Mouse (Mus musculus) forebrain, postnatal 0 days (tissue): ENCODE data around the gene Tas1r3. TPM values are rescaled to one million over a fixed set of nuclear protein-coding genes. Genes with fewer than 3 reads are reported as not detected.

ENCODE experiments used
- ATAC-seq: fragments of 200-750 bp; cut with Nextera tagmentation; 2 replicates; pipeline ENCODE4 v1.8.0; 2017; ENCODE audit warnings: mild to moderate bottlenecking, moderate library complexity
- DNase-seq: peaks from one replicate; pipeline ENCODE4 v3.0.0-alpha.2; 2015
- H3K27ac ChIP-seq: fragments of 300-500 bp; sonication (generic); 2 replicates; pipeline ENCODE4 v1.5.1; 2014; ENCODE audit warnings: low read depth, mild to moderate bottlenecking, antibody characterized with exemption, low read length, moderate library complexity, mixed read lengths
- H3K27me3 ChIP-seq: fragments of 300-500 bp; sonication (generic); 2 replicates; pipeline ENCODE4 v1.6.1; 2014; ENCODE audit warnings: mild to moderate bottlenecking, low read length, mixed read lengths; ENCODE audit not compliant: insufficient read depth
- H3K36me3 ChIP-seq: fragments of 300-500 bp; sonication (generic); 2 replicates; pipeline ENCODE4 v1.6.1; 2014; ENCODE audit warnings: mild to moderate bottlenecking, moderate library complexity; ENCODE audit not compliant: insufficient read depth
- H3K4me1 ChIP-seq: fragments of 300-500 bp; sonication (generic); 2 replicates; pipeline ENCODE4 v1.6.1; 2014; ENCODE audit warnings: antibody characterized with exemption; ENCODE audit not compliant: insufficient read depth
- H3K4me2 ChIP-seq: fragments of 300-500 bp; sonication (generic); 2 replicates; pipeline ENCODE4 v1.6.1; 2014; ENCODE audit warnings: low read depth, mild to moderate bottlenecking, moderate library complexity
- H3K4me3 ChIP-seq: fragments of 300-500 bp; sonication (generic); 2 replicates; pipeline ENCODE4 v1.5.1; 2014; ENCODE audit warnings: low read depth, low read length, mixed read lengths
- H3K9ac ChIP-seq: fragments of 300-500 bp; sonication (generic); 2 replicates; pipeline ENCODE4 v1.6.1; 2014; ENCODE audit warnings: mild to moderate bottlenecking
- H3K9me3 ChIP-seq: fragments of 300-500 bp; sonication (generic); 2 replicates; pipeline ENCODE4 v1.6.1; 2016; ENCODE audit warnings: low read length
- CTCF ChIP-seq: sonication (generic); IDR thresholded peaks from 2 replicates; pipeline ENCODE4 v1.5.1; 2016; ENCODE audit warnings: antibody characterized with exemption, control low read depth, low read depth
- whole genome bisulfite sequencing: fragments of 180-500 bp; shearing (Covaris S2); extraction: QIAGEN DNeasy Blood & Tissue Kit; methylation state at CpG from one replicate; pipeline ENCODE4 v1.1.7; 2014; 5-methylcytosine and 5-hydroxymethylcytosine counted together
- polyA plus RNA-seq: library from polyadenylated mRNA; unstranded; fragments of >200 nt; fragmentation: Nextera tagmentation; extraction: Ambion mirVana; gene quantifications from 2 replicates; pipeline ENCODE4 v1.2.1, GENCODE M21; 2015
- total RNA-seq: library from RNA; depleted of rRNA; stranded (reverse); fragments of >200 nt; gene quantifications from 2 replicates; pipeline ENCODE4 v1.2.3, GENCODE M21; 2014

Gene Tas1r3
- total and polyA plus RNA-seq, 2 experiments from 2014 or later = 0.22 to 0.67 TPM

GRCm38 (mm10) chr4:155889316-155889715, 26.2 kb upstream of the Tas1r3 start:
- Histone ChIP-seq H3K27ac (no peak overlapping the region), H3K9ac (no peak overlapping the region), H3K36me3 (peaks cover 51% of the 10 kb centered on the region), H3K4me3 (no peak overlapping the region), H3K4me2 (no peak overlapping the region), H3K4me1 (peaks cover 17% of the 10 kb centered on the region), H3K27me3 (no peaks in the 10 kb centered on the region), H3K9me3 (no peaks in the 10 kb centered on the region)
- no peak for TF ChIP-seq CTCF
- ATAC-seq (no peak), DNase-seq (no peak)
- 81% methylated on average over 5 of the region's 5 CpGs for WGBS

GRCm38 (mm10) chr4:155888181-155888580, 25.0 kb upstream of the Tas1r3 start:
- H3K4me2 ChIP-seq = no peak overlapping the region
- H3K9me3 ChIP-seq = no peaks in the 10 kb centered on the region
- ATAC-seq (no peak), DNase-seq (no peak)
- H3K36me3 ChIP-seq = peaks cover 57% of the 10 kb centered on the region
- no peaks in the 10 kb centered on the region for H3K27me3 ChIP-seq
- TF ChIP-seq CTCF = no peak
- no peak overlapping the region for H3K9ac ChIP-seq
- H3K4me1 ChIP-seq = peaks cover 8% of the 10 kb centered on the region; the same call in 1 of the 2 replicates
- no peak overlapping the region for H3K27ac ChIP-seq
- WGBS = 97% methylated on average over 9 of the region's 9 CpGs
- no peak overlapping the region for H3K4me3 ChIP-seq

GRCm38 (mm10) chr4:155887674-155888073, 24.5 kb upstream of the Tas1r3 start:
- WGBS = 90% methylated on average over 10 of the region's 10 CpGs

GRCm38 (mm10) chr4:155886330-155886729, 23.2 kb upstream of the Tas1r3 start:
- 98% methylated on average over 5 of the region's 5 CpGs for WGBS
- Histone ChIP-seq H3K27ac (no peak overlapping the region), H3K9me3 (no peaks in the 10 kb centered on the region), H3K27me3 (no peaks in the 10 kb centered on the region), H3K4me3 (no peak overlapping the region), H3K36me3 (peaks cover 57% of the 10 kb centered on the region), H3K9ac (no peak overlapping the region), H3K4me2 (no peak overlapping the region), H3K4me1 (peaks cover 8% of the 10 kb centered on the region; the same call in 1 of the 2 replicates)
- no peak for TF ChIP-seq CTCF
- ATAC-seq = no peak
- no peak for DNase-seq

More at GRCm38 (mm10) chr4:155887674-155888073, 24.5 kb upstream of the Tas1r3 start:
- H3K9me3 ChIP-seq = no peaks in the 10 kb centered on the region
- no peak for TF ChIP-seq CTCF
- ATAC-seq = no peak
- no peak overlapping the region for H3K9ac ChIP-seq
- no peaks in the 10 kb centered on the region for H3K27me3 ChIP-seq
- no peak for DNase-seq
- no peak overlapping the region for H3K4me3 ChIP-seq
- peaks cover 8% of the 10 kb centered on the region; the same call in 1 of the 2 replicates for H3K4me1 ChIP-seq
- H3K4me2 ChIP-seq = no peak overlapping the region
- peaks cover 57% of the 10 kb centered on the region for H3K36me3 ChIP-seq
- no peak overlapping the region for H3K27ac ChIP-seq

GRCm38 (mm10) chr4:155883587-155883986, 20.4 kb upstream of the Tas1r3 start:
- DNase-seq = no peak
- Histone ChIP-seq H3K27me3 (no peaks in the 10 kb centered on the region), H3K4me2 (no peak overlapping the region), H3K27ac (no peak overlapping the region), H3K9ac (no peak overlapping the region), H3K9me3 (no peaks in the 10 kb centered on the region), H3K4me3 (no peak overlapping the region), H3K4me1 (no peaks in the 10 kb centered on the region), H3K36me3 (peaks cover 45% of the 10 kb centered on the region)
- 84% methylated on average over 3 of the region's 3 CpGs for WGBS
- ATAC-seq = no peak
- no peak for TF ChIP-seq CTCF

GRCm38 (mm10) chr4:155871404-155871803, 8.2 kb upstream of the Tas1r3 start:
- peaks cover 10% of the 10 kb centered on the region for H3K4me1 ChIP-seq
- WGBS = 94% methylated on average over 7 of the region's 7 CpGs
- peaks cover 35% of the 10 kb centered on the region for H3K36me3 ChIP-seq
- ATAC-seq = no peak
- H3K4me3 ChIP-seq = no peak overlapping the region
- DNase-seq = no peak
- H3K9ac ChIP-seq = no peak overlapping the region
- H3K4me2 ChIP-seq = no peak overlapping the region
- no peak overlapping the region for H3K27ac ChIP-seq
- H3K27me3 ChIP-seq = no peaks in the 10 kb centered on the region
- TF ChIP-seq CTCF = no peak
- no peaks in the 10 kb centered on the region for H3K9me3 ChIP-seq

- peak within 1 kb of the TSS; percentile 75 for H3K9ac ChIP-seq
- peak; percentile 99 for ATAC-seq
These were observed 6.3 kb upstream of the Tas1r3 start, which contains the start of the genes Cptp and Ints11 for GRCm38 (mm10) chr4:155869317-155870033. Gene Cptp (minus strand): TSS chr4:155869440. Gene Ints11 (plus strand): TSS chr4:155869546.

More at GRCm38 (mm10) chr4:155869317-155870033, 6.3 kb upstream of the Tas1r3 start, which contains the start of the genes Cptp and Ints11:
- peak within 1 kb of the TSS; percentile 86 for H3K27ac ChIP-seq
- no peaks in the 10 kb centered on the region for H3K9me3 ChIP-seq
- DNase-seq = peak; percentile 97
- TF ChIP-seq CTCF = peak; percentile 52
- H3K27me3 ChIP-seq = no peaks in the 10 kb centered on the region
- under 1% methylated on average over 63 of the region's 63 CpGs for WGBS
- peak within 1 kb of the TSS; percentile 79 for H3K4me3 ChIP-seq
- H3K36me3 ChIP-seq = peaks cover 38% of the 10 kb centered on the region
- peaks cover 10% of the 10 kb centered on the region for H3K4me1 ChIP-seq
- H3K4me2 ChIP-seq = peak within 1 kb of the TSS; percentile 98
